ENCODE assay signal across 32 mouse cellular contexts in the genomic region with DNA sequence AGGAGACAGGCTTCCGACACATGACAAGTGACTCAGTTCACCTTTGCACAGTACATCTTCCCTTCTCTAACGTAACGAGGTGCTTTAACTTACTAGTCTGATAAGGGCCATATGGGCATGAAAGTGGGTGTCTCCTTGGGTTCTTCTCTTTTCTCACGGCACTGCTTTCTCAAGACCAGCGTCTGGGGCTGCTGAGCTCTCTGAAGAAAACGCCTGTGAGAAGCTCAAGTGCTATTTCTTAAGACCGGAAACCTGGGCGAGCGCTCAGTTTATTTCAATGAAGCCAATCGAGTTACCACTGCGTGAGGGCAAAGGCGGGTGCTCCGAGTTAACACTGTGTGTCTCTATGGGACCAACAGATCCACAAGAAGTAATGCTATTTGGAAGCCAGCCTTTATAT.
"Had no signal": no experiment of that assay in that cellular context is flagged by ENCODE, and none has a peak within 500 bp of the region (broad histone marks: within the 10 kb centered on the region; RNA-seq: fewer than 3 reads in every experiment).

No protein-coding gene starts in this region.

- DNase-seq: heart, postnatal 14 days; heart, postnatal 36 days; heart, postnatal 4 days; kidney, adult 11 months; kidney, adult 18-20 months; kidney, adult 2 months; kidney, adult 8-10 months; kidney, adult 9 months; kidney, postnatal 10 days; kidney, postnatal 14 days; kidney, postnatal 25 days; kidney, postnatal 36 days; kidney, postnatal 4 days; layer of hippocampus, adult 9-11 months; layer of hippocampus, postnatal 36 days had no signal

- ATAC-seq: hindbrain, embryonic 16.5 days; hindbrain, postnatal 0 days; inflammation-experienced regulatory T-cells, adult 6 months had no signal

- H3K4me2 ChIP-seq: heart, embryonic 11.5 days; heart, embryonic 12.5 days; heart, embryonic 13.5 days; heart, embryonic 15.5 days; hindbrain, embryonic 12.5 days; hindbrain, embryonic 13.5 days; hindbrain, embryonic 14.5 days; hindbrain, embryonic 15.5 days; kidney, embryonic 15.5 days had no signal

- H3K4me3 ChIP-seq: heart, embryonic 10.5 days; heart, embryonic 12.5 days; heart, embryonic 13.5 days; heart, embryonic 15.5 days; hindbrain, embryonic 10.5 days; hindbrain, embryonic 12.5 days; hindbrain, embryonic 13.5 days; hindbrain, embryonic 15.5 days; kidney, embryonic 15.5 days; layer of hippocampus, adult 2 months; left cerebral cortex, adult 2 months had no signal

- H3K36me3 ChIP-seq: heart, embryonic 10.5 days; heart, embryonic 12.5 days; heart, embryonic 13.5 days; heart, embryonic 15.5 days; hindbrain, embryonic 10.5 days; hindbrain, embryonic 12.5 days; hindbrain, embryonic 13.5 days; hindbrain, embryonic 15.5 days; kidney, embryonic 15.5 days had no signal

- H3K27ac ChIP-seq: heart, embryonic 10.5 days; heart, embryonic 13.5 days; heart, embryonic 15.5 days; hindbrain, embryonic 10.5 days; hindbrain, embryonic 12.5 days; hindbrain, embryonic 13.5 days; hindbrain, embryonic 14.5 days; hindbrain, embryonic 15.5 days; hindbrain, postnatal 0 days; kidney, embryonic 15.5 days; kidney, postnatal 0 days; layer of hippocampus, adult 2 months; left cerebral cortex, adult 2 months had no signal

- H3K4me1 ChIP-seq: heart, embryonic 12.5 days; heart, embryonic 13.5 days; heart, embryonic 15.5 days; hindbrain, embryonic 10.5 days; hindbrain, embryonic 15.5 days had no signal

- H3K9ac ChIP-seq: heart, embryonic 12.5 days; heart, embryonic 13.5 days; heart, embryonic 15.5 days; hindbrain, embryonic 12.5 days; hindbrain, embryonic 13.5 days; hindbrain, embryonic 14.5 days; hindbrain, embryonic 15.5 days; kidney, embryonic 15.5 days had no signal

- H3K27me3 ChIP-seq: heart, embryonic 12.5 days; hindbrain, embryonic 15.5 days had no signal

- H3K9me3 ChIP-seq: heart, embryonic 10.5 days; heart, embryonic 13.5 days; heart, embryonic 15.5 days; hindbrain, embryonic 12.5 days; hindbrain, embryonic 13.5 days; hindbrain, embryonic 15.5 days; kidney, embryonic 15.5 days had no signal
